Mouse (Mus musculus) frontal cortex, postnatal 25 days (tissue): ENCODE measurements around the gene Cd96.
A peak's percentile ranks its signal among the peaks of the same experiment; 100 is the strongest.
"Not testable (repeated sequence)": the region's sequence is repeated elsewhere in the genome, so short reads cannot be mapped to it uniquely, and the experiment has no call there.

Experiments used
- DNase-seq, 2 experiments: peaks; one replicate each; pipeline ENCODE4 v3.0.0; 2022; ENCODE audit warnings: low spot score in 2 of 2

Cd96 gene

DNA sequence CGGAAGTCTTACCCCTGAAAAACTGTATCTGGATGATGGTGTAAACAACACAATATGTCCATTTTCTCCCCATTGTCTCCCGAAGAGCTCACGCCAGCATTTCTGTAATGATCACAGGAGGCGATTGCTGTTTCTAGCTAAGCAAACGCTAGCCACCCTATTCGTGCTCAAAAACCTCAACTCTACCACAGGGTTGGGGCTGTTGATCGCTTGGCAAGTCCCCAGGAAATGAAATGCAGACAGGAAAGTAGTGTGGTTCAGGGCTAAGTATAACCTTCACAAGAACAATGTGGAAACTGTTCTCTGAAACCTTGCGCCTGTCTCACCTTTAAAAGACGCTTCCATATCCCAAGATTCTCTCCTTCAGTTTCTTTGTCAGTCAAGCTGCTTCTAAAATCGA lies at the start of gene Cd96:
Gene Cd96 (minus strand): TSS at position 232 of the 400 bp plus-strand sequence.
- no peak for DNase-seq

DNA sequence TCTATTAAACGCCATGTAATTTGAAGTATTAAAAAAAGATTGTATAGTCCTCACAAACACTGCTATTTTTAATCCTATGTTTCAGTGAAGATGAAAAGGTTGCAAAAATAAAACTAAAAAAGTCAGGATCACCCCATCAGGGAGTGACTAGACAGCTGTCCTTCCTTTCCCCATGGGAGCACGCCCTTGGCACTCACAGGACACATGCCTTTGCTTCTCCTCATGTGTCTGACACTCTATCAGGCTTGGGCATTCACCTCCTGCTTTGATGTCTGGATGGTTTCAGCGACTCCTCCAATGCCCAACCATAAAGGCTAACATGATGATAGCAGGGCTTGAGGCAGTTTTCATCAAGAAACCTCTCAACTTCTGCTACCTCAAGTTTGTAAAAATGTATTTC lies 46.9 kb upstream of the Cd96 start:
- DNase-seq: no peak

DNA sequence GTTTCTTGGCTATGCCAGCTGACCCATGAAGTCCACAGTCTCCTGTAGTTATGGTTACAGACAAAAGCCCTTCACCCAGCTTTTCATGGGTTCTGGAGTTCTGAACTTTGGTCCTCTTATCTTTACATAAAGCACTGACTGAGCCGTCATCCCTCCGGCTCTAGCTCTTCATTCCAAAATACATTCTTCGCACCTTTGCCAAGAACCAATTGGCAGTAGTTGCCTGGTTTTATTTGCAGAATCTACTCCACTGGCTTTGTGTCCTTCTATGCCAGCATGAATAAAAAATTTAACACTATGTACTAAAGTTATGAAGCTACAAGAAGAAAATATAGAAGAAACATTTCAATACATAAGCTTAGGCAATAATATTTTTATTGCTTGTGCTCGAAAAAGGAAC lies 45.3 kb upstream of the Cd96 start:
- no peak for DNase-seq

DNA sequence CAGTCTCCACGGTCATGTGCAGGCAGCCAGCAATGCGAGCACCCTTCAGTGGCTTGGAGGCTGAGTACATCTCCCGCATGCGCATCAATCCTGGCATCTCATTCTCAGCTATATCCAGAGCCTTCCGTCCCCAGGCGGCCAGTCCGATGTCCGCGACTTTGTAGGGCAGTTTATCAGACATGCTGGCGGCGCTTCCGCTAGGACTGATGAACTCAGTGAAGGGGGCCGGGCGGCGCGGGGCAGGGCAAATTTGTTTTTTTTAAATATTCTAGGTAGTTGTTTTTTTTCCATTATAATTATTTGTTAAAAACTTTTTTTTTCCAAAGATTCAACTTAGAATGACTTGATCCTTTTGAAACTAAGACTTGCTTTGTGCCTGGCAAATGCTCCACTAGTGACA lies 34.8 kb upstream of the Cd96 start, which contains the start of gene Gm4737:
Gene Gm4737 (minus strand): TSS at position 246 of the 400 bp plus-strand sequence.
- not testable (repeated sequence) for DNase-seq

DNA sequence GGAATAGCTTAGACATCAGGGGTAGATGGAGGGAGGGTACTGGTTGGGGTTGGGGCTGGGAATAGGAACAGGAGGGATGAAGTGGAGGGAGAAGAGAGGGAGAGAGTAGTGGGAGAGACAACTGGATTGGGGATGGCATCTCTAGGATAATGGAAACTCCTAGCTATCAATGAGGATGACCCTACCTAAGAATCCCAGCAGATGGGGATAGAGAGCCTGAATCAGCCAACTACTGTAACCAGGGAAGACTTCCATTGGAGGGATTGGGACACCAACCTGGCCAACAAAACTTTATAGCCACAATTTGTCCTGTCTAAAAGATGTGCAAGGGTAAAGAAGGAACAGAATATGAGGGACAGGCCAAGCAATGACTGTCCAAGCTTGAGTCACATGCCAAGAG lies 31.1 kb upstream of the Cd96 start:
- no peak for DNase-seq

DNA sequence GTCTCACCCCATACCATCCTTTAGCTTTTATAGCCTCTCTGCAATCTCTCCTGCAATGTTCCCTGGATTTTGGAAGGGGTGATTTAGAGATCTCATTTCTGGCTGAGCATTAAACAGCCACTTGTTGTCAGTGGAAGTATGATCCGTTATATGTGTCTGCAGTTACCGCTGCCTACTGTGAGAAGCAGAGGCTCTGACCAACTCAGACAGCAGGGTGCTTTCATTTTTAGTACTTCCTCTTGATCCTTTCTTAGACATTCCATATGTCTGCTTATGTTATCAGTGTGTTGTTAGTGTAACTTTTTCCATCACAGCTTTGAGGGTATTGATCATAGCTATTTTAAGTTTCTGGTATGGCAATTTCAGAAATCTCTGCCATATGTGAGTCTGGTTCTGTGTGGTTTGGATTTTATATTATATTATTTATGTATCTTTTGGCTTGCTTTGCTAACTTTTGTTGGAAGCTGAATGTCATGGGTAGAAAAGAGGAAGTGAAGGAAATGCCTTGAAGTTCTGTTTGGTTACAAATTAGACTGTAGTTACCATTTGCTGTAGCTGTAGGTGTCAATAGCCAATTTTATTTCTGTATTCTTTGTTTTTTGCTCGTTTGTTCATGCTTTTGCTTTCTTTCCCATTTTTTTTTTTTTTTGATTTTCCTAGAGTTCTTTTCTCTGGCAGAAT lies 28.8 kb upstream of the Cd96 start:
- DNase-seq: no peak

DNA sequence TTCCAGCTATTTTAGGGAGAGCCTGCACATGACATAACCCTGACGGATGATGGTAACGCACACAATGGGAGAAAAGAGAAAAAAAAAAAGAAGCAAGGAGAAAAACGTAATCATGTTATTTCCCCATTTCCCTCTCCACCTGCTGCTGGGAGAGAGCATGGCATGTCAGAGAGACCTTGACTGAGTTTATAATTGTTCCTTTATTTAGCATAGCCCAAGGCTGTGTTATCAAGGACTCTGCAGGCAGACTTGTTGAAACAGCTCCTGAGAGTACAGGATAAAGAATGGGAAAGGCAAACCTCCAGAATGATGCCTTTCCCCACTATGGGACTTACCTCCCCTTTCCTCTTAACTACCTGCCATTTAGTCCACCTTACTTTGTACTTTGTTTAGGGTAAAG lies 26.9 kb upstream of the Cd96 start:
- DNase-seq: no peak

DNA sequence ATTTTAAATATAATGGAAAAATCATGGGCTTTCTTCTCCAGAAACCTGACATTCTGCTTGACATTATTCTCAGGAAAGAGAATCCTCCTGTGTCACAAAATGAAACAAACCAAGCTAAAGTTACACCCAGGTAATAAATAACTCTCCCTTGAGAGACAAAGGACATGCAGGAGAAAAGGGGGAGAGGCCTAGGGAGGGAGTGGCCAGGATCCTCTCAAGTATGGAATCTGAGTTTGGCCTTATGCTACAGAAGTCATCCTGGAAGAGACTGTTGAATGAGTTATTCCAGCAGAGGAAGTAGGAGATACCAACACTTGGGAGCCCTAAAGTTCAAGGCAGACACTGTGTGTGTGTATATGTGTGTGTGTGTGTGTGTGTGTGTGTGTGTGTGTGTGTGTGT lies 2.2 kb upstream of the Cd96 start:
- DNase-seq: no peak

DNA sequence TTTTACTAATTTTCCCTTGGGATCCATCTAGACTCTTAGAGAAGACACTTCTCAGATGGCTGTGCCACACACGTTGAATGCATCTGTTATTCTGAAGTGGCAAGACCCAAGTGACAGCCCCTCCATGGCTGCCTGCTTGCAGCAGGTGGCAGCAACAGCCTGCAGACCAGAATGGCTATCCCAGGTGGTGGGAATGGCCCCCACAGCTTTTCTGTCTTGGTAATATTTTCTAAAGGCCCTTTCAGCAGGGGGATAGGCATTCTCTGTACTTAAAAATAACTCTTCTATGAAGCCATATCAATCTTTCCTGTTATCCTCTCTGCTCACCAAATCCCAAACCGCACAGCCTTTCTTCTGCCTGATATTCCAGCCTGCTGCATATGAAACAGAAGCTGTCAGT lies 1.4 kb upstream of the Cd96 start:
- peak; percentile 15 to 19 for DNase-seq

DNA sequence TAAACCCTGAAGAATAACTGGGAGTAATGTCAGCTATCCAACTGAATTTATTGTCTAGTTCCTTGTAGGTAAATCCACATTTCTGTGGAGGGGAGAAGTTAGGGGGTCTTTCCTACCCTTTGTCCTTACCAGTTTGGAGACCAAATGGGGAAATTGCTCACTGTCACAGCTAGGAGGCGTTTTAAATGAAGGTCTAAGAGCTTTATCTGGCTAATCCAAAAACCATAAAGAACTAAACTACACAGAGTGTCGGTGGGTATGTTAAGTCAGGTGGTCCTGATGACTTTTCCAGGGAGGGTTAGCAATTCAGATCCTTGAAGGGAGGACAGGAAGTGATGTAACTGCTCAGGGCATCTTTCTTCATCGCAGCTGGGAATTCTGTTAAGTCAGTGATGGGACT lies 556 bp upstream of the Cd96 start:
- no peak for DNase-seq

DNA sequence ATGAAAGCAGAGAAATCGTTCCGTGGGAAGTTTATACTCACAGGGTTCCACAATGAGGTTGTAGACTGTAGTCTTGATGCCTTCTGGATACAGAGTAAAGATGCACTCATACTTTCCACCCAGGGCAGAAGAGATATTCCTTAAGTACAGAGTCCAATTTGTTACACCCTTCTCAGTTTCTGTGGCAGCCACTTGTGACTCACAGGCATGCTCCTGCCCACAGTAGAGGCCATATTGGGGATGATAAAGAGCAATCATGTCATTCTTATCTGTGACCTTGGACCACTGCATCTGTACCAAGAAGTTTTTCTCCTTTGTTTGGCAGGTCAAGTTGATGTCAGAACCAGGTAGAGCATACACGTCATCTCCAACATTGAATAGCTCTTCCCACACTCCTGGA lies 2.4 kb downstream of the Cd96 start:
- DNase-seq: no peak

DNA sequence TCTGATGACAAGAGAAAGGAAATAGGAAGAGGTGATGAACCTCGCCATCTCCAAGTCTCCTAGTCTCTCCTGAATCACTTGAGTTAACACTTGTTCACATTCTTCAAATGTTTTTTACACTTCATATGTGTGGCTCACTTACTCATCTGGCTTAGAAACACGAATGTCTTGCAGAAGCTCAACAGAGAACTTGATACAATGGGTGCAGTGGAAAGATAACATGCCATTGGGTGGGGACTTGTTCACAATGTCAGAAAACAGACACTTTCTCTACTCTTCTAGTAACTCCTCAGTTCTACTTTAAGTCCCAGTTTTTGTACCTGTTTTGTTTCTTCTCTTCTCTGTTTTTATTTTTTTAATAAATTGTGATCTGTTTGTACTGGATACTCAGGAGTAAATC lies 5.3 kb downstream of the Cd96 start:
- no peak for DNase-seq

DNA sequence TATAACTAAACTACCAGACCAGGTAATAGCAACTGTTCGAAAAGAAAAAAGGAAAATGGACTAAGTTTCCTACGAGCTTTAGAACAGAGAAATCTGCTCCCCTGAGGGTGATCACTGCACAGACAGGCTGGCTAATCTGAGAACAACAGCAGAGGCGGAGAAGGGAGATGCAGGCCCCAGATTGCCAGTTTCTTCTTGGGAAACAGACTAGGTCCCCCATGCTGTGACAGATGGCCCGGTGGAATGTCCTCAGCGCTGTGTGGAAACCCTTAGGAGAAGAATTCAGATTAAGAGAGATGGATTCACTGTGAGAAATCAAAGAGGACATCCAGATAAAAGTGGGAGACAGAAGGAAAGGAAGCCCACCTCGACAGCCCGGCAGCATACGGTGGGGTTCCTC lies 10.5 kb downstream of the Cd96 start:
- DNase-seq: no peak

DNA sequence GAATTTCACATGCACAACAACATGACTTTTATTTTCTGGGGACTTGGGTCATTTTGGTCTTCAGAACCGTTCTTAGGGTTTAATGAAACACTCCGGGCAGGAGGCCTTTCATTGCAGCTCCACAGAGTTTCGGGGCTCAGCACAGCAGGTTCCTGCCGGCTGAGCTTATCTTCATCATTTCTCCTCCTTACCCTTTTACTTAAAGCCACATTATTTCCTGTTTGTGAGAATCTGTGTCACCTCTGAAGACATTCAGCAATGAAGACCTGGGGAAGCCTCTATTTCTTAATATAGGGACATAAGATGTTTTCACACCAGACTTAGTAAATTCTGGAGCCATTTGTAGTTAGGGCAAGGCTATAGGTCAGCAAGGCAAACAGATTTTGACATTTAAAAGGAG lies 12.6 kb downstream of the Cd96 start:
- no peak for DNase-seq

DNA sequence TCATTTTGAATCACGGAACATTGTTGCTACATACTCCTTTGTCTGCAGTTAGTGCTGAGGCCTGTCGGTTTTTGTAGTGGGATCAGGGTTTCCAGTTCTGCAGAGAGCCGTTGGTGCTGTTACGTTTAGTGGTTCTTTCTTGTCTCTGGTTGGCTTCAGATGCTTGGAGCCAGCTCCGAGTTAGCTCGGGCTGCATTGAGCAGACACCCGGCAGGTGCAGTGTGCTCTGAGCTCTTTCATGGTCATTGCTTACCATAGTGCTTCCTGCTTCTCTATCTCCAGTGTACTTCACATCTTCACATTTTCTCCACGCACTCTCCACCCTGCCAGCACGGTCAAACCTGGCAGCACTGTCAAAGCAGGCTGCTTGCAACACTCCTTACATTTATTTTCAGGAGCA lies 15.6 kb downstream of the Cd96 start:
- DNase-seq: no peak

DNA sequence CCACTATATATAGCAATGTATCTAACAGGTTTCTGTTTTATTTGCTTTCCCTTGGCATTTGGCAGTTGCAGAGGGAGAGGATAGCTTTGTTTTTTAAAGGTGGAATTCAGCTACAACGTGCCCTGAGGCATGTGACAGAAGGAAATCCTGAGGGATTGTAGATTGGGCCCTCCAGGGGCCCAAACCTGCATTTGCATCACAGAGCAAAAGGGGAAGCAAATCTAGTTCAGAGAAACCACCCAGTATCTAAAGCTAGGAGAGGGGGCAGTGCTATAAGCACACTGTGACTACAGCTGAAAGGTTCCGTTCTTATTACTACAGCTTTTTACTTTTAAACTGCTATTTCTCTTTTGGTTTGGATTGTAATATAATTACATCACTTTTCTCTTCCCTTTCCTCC lies 18.3 kb downstream of the Cd96 start:
- no peak for DNase-seq

DNA sequence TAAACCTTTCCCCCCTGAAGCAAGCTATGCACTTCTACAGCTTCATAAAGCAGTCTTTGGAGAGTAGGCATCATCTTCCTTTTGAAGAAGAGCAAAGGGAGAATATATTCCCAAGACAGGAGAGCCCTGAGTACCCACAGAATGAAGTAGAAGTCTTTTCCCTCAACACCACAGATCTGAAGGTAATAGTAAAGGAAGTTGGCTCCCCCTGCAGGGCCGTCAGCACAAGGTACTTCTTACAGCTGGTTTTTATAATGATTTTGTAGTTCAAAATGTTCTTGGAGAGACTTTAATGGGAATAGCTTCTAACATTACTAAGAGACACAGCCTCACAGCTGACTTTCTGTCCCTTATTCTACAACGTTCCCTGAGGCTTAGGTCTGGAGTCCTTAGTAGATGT lies 19.8 kb downstream of the Cd96 start:
- peak in 1 of 2 experiments; percentile 18 for DNase-seq

DNA sequence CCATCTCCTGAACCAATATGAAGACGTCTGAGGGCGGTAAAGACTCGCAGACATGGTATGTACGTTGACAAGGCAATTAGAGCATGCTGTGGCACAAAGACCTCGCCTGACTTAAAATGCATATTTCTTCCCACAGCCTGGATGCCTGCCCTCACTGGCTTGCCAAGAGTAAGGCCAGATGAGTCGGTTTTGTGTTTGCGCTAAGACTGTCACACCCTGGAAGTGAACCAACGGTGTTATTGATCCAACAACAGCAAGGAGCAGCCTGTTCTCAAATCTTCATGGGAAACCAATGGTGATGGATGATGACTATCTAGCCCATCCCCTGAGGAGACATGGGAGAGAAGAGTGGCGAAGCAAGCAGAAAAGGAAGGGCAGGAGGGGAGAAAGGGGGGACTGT lies 22.6 kb downstream of the Cd96 start:
- no peak for DNase-seq

DNA sequence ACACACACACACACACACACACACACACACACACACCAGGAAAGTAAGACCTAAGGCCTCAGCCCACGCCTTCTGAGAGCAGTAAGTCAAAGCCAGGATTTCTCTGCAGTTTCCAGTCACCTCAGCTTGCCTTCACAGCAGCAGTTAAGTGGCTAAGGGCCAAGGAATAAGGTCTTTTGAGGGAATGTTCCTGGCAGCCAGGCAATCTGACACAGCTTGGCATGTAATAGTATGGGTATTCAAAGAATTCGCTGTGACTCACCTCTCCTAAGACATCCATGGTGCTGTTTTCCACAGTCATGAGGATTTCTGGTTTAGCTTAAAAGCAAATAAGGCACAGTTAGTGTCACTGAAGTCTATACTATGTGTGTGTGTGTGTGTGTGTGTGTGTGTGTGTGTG lies 25.6 kb downstream of the Cd96 start:
- peak in 1 of 2 experiments; percentile 10 for DNase-seq

DNA sequence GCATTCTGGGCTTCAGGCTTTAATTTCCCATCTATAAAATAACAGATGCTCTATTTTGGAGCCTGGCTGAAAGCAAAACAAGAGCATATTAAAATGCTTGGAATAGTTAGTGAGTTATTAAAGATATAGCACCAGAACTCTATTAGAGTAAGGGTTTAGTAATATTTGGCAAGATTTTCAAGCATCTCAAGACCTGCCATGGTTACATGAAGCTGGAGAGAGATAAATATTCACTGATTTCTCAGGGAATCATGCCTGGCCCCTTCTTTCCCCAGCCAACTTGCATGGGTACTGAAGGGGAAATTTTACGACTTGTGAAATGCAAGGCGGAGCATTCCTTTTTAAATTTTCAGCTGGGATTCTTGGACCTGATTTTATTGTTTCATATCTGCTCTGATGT lies 27.1 kb downstream of the Cd96 start:
- no peak for DNase-seq

DNA sequence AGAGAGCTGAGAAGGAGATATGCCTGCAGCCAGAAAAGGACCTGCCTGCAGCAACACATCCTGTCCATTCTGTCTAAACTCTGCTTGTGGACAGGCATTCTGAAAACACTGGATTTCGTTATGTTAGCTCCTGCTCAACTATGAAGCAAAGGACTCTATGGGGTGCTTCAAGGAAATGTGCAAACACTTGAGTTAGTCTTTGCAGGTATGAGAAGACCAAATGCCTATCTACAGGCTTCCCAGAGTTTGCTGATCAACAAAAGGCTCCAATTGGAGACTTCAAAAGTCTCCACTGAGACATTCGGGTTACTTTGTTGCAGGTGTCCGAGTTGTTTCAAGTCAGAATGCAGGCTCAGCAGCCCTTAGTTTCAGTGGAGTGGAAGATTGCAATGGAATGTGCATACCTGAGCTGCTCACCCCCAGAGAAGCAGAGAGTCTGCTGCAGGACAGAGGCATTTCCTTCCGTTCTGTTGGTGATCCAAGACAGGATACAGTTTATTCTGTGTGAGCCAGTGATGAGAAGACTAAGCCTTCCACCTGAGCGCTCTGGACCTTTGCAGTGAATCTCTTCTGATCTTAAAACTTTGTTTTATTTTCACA lies 33.1 kb downstream of the Cd96 start:
- no peak for DNase-seq

DNA sequence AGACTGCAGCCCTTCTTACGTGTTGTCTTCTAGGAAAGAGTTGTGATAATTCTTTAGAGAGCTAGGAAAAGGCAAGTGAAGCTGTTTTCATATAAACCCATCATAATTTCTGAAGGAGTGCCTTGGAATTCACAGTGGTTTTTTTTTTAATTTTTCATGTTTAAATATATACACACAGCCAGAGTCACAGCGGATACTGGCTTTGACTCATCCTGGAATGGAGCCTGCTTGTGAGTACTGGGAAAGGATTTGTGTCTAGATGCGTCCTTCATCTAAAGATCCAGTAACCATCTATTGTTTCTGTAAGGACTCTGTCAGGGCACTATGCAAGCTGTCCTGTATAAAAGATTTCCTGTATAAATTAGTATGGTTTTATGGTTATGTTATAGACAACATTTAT lies 52.1 kb downstream of the Cd96 start:
- no peak for DNase-seq

DNA sequence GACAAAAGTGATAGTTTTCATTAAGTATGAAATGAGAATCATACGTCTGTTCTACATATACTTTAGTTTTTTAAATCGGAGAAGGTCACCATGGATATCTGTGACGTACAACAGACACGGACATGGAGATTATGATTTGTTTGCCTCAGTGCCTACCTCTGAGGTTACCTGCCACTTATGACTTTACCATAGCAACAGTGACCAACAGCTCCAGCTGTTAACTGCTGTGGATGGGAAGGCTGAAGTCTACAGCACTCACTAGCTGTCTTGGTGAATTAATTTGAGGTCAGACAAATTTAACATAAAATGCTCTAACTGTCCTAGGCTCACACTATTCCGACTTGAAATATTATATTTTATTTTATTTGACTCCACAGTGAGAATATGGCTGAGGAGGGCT lies 56.8 kb downstream of the Cd96 start:
- DNase-seq: no peak

DNA sequence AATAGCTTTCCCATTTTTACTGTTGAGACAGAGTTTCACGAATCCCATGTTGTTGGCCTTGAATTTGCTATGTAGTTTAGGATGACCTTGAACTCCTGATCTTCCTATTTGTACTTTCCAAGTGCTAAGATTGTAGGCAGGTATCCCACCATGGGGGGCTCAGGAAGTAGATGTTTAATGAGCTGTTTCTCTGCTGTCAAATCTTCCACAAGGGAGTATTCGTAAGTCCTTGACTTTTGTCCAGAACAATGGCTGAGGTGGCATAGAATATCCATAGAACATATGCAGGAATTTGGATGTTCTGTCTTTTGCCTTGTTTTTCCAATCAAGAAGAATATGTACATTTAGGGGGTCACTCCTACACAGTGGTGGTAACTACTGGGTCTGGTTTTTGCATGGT lies 73.1 kb downstream of the Cd96 start:
- no peak for DNase-seq
